In the genomic region with DNA sequence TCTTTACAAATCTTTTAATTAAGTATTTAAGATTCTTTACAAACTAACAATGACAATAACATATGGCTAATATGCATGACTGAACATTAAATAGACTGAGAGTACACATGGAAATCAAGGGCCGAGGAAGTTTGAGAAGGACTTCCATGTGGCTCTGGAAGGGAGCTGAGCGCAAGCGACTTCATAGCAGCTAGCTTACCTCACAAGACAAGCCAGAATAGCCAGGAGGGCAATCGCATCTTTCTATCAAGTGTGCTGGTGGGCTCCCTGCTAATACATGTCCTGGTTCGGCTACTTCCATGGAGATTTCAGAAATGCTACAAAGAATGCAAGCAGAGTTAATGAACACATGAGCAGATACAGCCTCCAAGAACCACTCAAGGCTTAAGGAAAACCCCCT, we compare ENCODE assay signal across 24 mouse cellular contexts.
"Had no signal": no experiment of that assay in that cellular context is flagged by ENCODE, and none has a peak within 500 bp of the region (broad histone marks: within the 10 kb centered on the region; RNA-seq: fewer than 3 reads in every experiment).

No protein-coding gene starts in this region.

- H3K9ac ChIP-seq: heart, embryonic 12.5 days; hindbrain, embryonic 12.5 days; hindbrain, embryonic 14.5 days; intestine, embryonic 15.5 days; limb, embryonic 12.5 days had no signal

- H3K36me3 ChIP-seq: heart, embryonic 12.5 days; hindbrain, embryonic 10.5 days; hindbrain, embryonic 12.5 days; intestine, embryonic 15.5 days; limb, embryonic 10.5 days; limb, embryonic 12.5 days had no signal

- DNase-seq: gastrocnemius, adult 2 months; gastrocnemius, postnatal 10 days; gastrocnemius, postnatal 25 days; heart, adult 2 months; heart, postnatal 10 days; heart, postnatal 4 days; kidney, adult 18-20 months; kidney, adult 8-10 months; kidney, postnatal 10 days; kidney, postnatal 25 days; kidney, postnatal 4 days; liver had no signal

- H3K27ac ChIP-seq: gastrocnemius, adult 2 months; heart, adult 2 months; hindbrain, embryonic 10.5 days; hindbrain, embryonic 12.5 days; hindbrain, embryonic 14.5 days; intestine, embryonic 15.5 days; layer of hippocampus, adult 2 months; left cerebral cortex, adult 2 months; limb, embryonic 10.5 days; limb, embryonic 12.5 days had no signal

- H3K4me3 ChIP-seq: gastrocnemius, adult 2 months; heart, adult 2 months; heart, embryonic 12.5 days; hindbrain, embryonic 10.5 days; hindbrain, embryonic 12.5 days; intestine, embryonic 15.5 days; layer of hippocampus, adult 2 months; left cerebral cortex, adult 2 months; limb, embryonic 10.5 days; limb, embryonic 12.5 days had no signal

- H3K4me1 ChIP-seq: heart, embryonic 12.5 days; hindbrain, embryonic 12.5 days; intestine, embryonic 15.5 days; limb, embryonic 10.5 days; limb, embryonic 12.5 days had no signal

- H3K27me3 ChIP-seq: heart, embryonic 12.5 days; hindbrain, embryonic 12.5 days; intestine, embryonic 15.5 days; limb, embryonic 12.5 days had no signal

- H3K4me2 ChIP-seq: heart, embryonic 12.5 days; hindbrain, embryonic 12.5 days; hindbrain, embryonic 14.5 days; intestine, embryonic 15.5 days; limb, embryonic 12.5 days had no signal

- ATAC-seq: hindbrain, embryonic 16.5 days; inflammation-experienced regulatory T-cells, adult 6 months; intestine, embryonic 15.5 days; intestine, postnatal 0 days had no signal

- H3K9me3 ChIP-seq: heart, embryonic 12.5 days; hindbrain, embryonic 10.5 days; hindbrain, embryonic 12.5 days; intestine, embryonic 15.5 days; limb, embryonic 10.5 days; limb, embryonic 12.5 days had no signal
